Mouse (Mus musculus): ENCODE results near the gene Naaladl2. TPM values are rescaled to one million over a fixed set of nuclear protein-coding genes. Genes with fewer than 3 reads are reported as not detected.

Naaladl2 gene
- 2.9 and 3.6 TPM in 2 replicates for polyA plus RNA-seq (2015; fragmentation: Nextera tagmentation; extraction: Ambion mirVana)

DNA sequence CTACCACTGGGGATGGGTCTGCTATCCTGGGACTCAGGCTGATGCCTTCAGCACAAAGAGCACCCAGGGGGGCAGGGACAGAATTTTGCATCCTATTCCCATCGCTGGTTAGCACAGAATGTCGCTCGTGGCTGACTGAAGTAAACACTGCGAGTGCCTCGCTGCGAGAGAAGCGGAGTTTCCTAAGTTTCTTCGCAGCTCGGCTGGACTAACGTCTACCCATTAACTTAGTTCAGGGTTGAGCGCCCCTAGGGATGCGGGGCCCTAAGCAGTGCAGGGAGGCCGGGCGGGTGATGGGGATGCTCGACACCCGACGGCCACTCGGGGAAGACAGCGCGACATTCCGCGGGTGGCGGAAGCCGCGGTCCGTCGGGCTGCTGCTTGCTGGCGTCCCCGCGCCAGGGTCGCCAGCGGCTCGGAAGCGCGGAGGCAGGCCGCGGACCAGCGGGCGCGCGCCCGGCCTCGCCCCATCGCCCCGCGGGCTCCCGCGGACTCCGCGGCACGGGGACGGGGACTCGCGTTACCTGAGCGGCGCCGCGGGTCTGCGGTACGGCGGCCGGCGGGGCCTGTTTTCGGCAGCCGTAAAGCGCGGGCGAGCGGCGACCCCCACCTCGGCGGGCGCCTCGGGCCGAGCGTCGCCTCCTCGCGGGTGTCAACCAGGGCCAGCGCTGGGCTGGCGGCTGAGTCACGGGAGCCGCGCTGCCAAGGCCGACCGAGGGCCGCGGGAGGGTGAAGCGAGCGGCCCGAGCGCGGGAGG, at the start of gene Naaladl2:
Gene Naaladl2 (minus strand): TSS at position 707 of the 757 bp plus-strand sequence.
- H3K27ac ChIP-seq (replicated peaks): peak within 1 kb of the TSS; percentile 95
- peak within 1 kb of the TSS; percentile 50 for H3K9ac ChIP-seq
- no peaks in the 10 kb centered on the region for H3K27me3 ChIP-seq
- H3K9me3 ChIP-seq (replicated peaks): no peaks in the 10 kb centered on the region
- H3K4me2 ChIP-seq (replicated peaks): peak within 1 kb of the TSS; percentile 66
- peak; percentile 78 for ATAC-seq (ENCODE audit: insufficient number of reproducible peaks, low FRiP score, low TSS enrichment, low read depth)
- H3K36me3 ChIP-seq: no peaks in the 10 kb centered on the region
- peak within 1 kb of the TSS; percentile 57 for H3K4me3 ChIP-seq (replicated peaks)
- 0 out of 2 replicates have a peak, but pooled peaks cover 6% of the 10 kb centered on the region for H3K4me1 ChIP-seq
- under 1% methylated on average over 86 of the region's 93 CpGs for WGBS

- no peak overlapping the region for H3K4me2 ChIP-seq (replicated peaks)
- 93% methylated on average over 13 of the region's 13 CpGs for WGBS
- H3K9ac ChIP-seq: no peak overlapping the region
- H3K27ac ChIP-seq (replicated peaks): no peak overlapping the region
- no peak for ATAC-seq (ENCODE audit: insufficient number of reproducible peaks, low FRiP score, low TSS enrichment, low read depth)
- peaks cover 13% of the 10 kb centered on the region for H3K9me3 ChIP-seq (replicated peaks)
- H3K4me1 ChIP-seq: no peaks in the 10 kb centered on the region
- H3K4me3 ChIP-seq (replicated peaks): no peak overlapping the region
- H3K27me3 ChIP-seq: no peaks in the 10 kb centered on the region
- no peaks in the 10 kb centered on the region for H3K36me3 ChIP-seq
These were observed 7.7 kb upstream of the Naaladl2 start for GRCm38 (mm10) chr3:25151721-25152120.

- H3K27ac ChIP-seq (replicated peaks): no peak overlapping the region
- 0 out of 2 replicates have a peak, but pooled peaks cover 6% of the 10 kb centered on the region for H3K4me1 ChIP-seq
- ATAC-seq (ENCODE audit: insufficient number of reproducible peaks, low FRiP score, low TSS enrichment, low read depth): no peak
- H3K9ac ChIP-seq: no peak overlapping the region
- H3K9me3 ChIP-seq (replicated peaks): peaks cover 7% of the 10 kb centered on the region
- no peaks in the 10 kb centered on the region for H3K27me3 ChIP-seq
- no peak overlapping the region for H3K4me3 ChIP-seq (replicated peaks)
- H3K36me3 ChIP-seq: no peaks in the 10 kb centered on the region
- no peak overlapping the region for H3K4me2 ChIP-seq (replicated peaks)
These were observed 3.2 kb upstream of the Naaladl2 start for GRCm38 (mm10) chr3:25147271-25147670.

DNA sequence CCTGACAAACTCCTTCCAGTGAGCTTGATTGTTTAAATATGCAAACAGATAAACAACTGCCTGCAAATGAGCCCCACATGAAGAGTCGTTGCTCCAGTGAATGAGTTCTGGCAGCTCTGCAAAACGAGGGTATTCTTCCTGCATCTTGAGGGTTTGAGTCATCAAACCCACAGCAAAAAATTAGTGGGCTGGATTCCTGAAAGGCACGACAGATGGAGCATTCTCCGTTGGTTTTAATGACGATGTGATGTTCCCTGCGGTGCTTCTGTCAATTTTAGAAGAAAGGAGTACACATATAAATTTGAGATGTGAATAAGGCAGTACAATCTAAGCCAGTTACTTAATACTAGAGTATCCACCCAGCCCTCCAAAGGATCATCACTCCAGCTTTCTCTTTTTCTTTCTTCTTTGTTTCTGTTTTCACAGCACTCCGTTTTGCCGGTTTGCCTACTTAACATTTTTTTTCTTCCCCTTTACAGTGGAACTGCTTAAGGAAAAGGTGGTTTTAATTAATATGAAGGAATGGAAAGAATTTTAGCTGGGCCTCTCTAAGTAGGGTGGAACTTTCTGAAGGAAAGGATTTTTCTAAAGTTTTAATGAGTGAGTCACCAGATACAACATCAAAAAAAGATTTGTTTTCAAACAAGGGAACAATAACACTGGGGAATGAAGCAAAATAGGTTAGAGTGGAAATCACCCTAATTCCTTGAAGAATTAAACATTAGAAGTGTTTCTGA, 1.1 kb upstream of the Naaladl2 start:
- ATAC-seq (ENCODE audit: insufficient number of reproducible peaks, low FRiP score, low TSS enrichment, low read depth): no peak
- H3K27ac ChIP-seq (replicated peaks): peak overlapping the region; percentile 95
- no peaks in the 10 kb centered on the region for H3K9me3 ChIP-seq (replicated peaks)
- H3K4me1 ChIP-seq: 0 out of 2 replicates have a peak, but pooled peaks cover 6% of the 10 kb centered on the region
- peak overlapping the region; percentile 66 for H3K4me2 ChIP-seq (replicated peaks)
- H3K27me3 ChIP-seq: no peaks in the 10 kb centered on the region
- H3K9ac ChIP-seq: no peak overlapping the region
- no peaks in the 10 kb centered on the region for H3K36me3 ChIP-seq
- peak overlapping the region; percentile 57 for H3K4me3 ChIP-seq (replicated peaks)
- WGBS: 4% methylated on average over 8 of the region's 8 CpGs

GRCm38 (mm10) chr3:25143111-25143510, 950 bp downstream of the Naaladl2 start:
- WGBS: 40% methylated on average over 6 of the region's 6 CpGs
- H3K27ac ChIP-seq (replicated peaks): peak overlapping the region; percentile 95
- H3K9ac ChIP-seq: peak overlapping the region; percentile 50
- H3K9me3 ChIP-seq (replicated peaks): no peaks in the 10 kb centered on the region
- 0 out of 2 replicates have a peak, but pooled peaks cover 6% of the 10 kb centered on the region for H3K4me1 ChIP-seq
- no peak for ATAC-seq (ENCODE audit: insufficient number of reproducible peaks, low FRiP score, low TSS enrichment, low read depth)
- peak overlapping the region; percentile 66 for H3K4me2 ChIP-seq (replicated peaks)
- H3K36me3 ChIP-seq: no peaks in the 10 kb centered on the region
- H3K4me3 ChIP-seq (replicated peaks): peak overlapping the region; percentile 57
- H3K27me3 ChIP-seq: no peaks in the 10 kb centered on the region

DNA sequence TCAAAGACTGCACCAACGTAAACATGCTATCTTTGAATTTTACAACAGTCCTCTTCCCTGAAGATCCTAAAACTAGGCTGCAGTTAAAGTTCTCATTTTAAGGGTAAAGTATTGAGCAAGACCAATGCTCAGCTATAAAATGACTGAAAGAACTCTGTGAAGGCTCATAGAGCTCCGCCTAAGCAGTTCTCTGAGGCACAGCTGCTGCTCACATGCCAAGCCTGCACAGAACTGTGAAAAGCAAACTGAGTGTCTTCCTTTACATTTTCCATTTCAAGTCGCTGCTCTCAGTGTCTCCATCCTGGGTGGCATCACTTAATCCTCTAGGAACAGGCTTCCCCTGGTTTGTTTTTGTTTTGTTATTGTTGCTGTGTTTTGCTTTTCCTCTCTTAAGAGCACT, 12.2 kb downstream of the Naaladl2 start:
- Histone ChIP-seq H3K9me3 (replicated peaks) (no peaks in the 10 kb centered on the region), H3K36me3 (no peaks in the 10 kb centered on the region), H3K4me2 (replicated peaks) (no peak overlapping the region), H3K4me1 (no peaks in the 10 kb centered on the region), H3K9ac (no peak overlapping the region), H3K4me3 (replicated peaks) (no peak overlapping the region), H3K27me3 (no peaks in the 10 kb centered on the region), H3K27ac (replicated peaks) (peak overlapping the region; percentile 44)
- ATAC-seq (ENCODE audit: insufficient number of reproducible peaks, low FRiP score, low TSS enrichment, low read depth): no peak
- WGBS: 20% methylated on average over 3 of the region's 3 CpGs

- no peak overlapping the region for H3K4me3 ChIP-seq (replicated peaks)
- no peaks in the 10 kb centered on the region for H3K9me3 ChIP-seq (replicated peaks)
- no peaks in the 10 kb centered on the region for H3K27me3 ChIP-seq
- no peaks in the 10 kb centered on the region for H3K36me3 ChIP-seq
- H3K27ac ChIP-seq (replicated peaks): no peak overlapping the region
- no peak for ATAC-seq (ENCODE audit: insufficient number of reproducible peaks, low FRiP score, low TSS enrichment, low read depth)
- H3K4me1 ChIP-seq: no peaks in the 10 kb centered on the region
- H3K9ac ChIP-seq: no peak overlapping the region
- no peak overlapping the region for H3K4me2 ChIP-seq (replicated peaks)
- 22% methylated on average over 4 of the region's 4 CpGs for WGBS
These were observed 16.2 kb downstream of the Naaladl2 start for GRCm38 (mm10) chr3:25127864-25128263.

DNA sequence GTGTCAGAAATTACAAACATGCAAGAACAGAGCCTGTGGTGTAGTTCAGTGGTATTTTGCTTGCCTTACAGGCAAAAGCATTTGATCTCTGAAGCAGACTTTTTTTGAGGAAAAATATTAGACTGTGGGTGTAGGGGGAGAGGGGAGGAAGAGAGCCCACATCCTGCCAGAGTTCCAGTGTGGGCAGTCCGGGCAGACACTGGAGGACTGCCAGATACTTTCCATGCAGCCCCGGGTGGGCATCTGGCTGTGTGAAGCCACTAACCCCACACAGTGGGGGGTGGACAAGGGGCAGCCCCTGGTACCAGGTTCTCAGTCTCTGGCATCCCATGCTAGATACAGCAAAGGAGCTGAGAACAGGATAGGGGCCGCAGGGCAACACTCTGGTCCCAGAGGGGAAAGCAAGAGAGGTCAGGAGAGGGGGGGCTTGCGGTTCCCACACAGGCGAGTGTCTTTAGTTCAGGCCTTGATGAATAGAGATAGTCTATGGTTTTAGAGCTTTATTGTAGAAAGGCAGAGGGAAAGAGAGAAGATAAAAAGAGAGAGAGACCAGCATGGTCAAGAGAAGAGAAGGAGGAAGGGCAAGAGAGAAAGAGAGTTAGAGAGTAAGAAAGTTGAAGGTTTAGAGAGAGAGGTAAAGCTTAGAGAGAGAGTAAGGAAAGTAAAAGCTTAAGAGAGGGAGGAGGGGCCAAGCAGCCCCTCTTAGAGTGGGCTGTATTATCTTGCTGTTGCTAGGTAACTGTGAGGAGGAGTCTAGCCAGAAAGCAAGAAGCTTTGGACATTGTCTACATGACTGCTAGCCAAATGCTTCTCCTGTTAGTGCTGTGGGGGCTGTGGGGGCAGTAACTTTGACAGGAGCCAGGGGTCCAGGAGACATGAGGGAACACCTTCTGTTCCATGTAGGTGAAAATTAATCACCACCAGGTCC, 18.9 kb downstream of the Naaladl2 start:
- H3K9me3 ChIP-seq (replicated peaks): no peaks in the 10 kb centered on the region
- no peak; the same call in 1 of the 2 replicates for ATAC-seq (ENCODE audit: insufficient number of reproducible peaks, low FRiP score, low TSS enrichment, low read depth)
- no peak overlapping the region for H3K4me2 ChIP-seq (replicated peaks)
- H3K4me3 ChIP-seq (replicated peaks): no peak overlapping the region
- no peaks in the 10 kb centered on the region for H3K36me3 ChIP-seq
- no peak overlapping the region for H3K9ac ChIP-seq
- 25% methylated on average over 5 of the region's 5 CpGs for WGBS
- no peaks in the 10 kb centered on the region for H3K4me1 ChIP-seq
- H3K27ac ChIP-seq (replicated peaks): no peak overlapping the region
- H3K27me3 ChIP-seq: no peaks in the 10 kb centered on the region

- Histone ChIP-seq H3K4me3 (replicated peaks) (no peak overlapping the region), H3K27ac (replicated peaks) (no peak overlapping the region), H3K4me2 (replicated peaks) (no peak overlapping the region), H3K36me3 (no peaks in the 10 kb centered on the region), H3K4me1 (peaks cover 2% of the 10 kb centered on the region; the same call in 1 of the 2 replicates), H3K9ac (no peak overlapping the region), H3K9me3 (replicated peaks) (no peaks in the 10 kb centered on the region), H3K27me3 (no peaks in the 10 kb centered on the region)
- ATAC-seq (ENCODE audit: insufficient number of reproducible peaks, low FRiP score, low TSS enrichment, low read depth): no peak
- WGBS: 87% methylated on average over 4 of the region's 4 CpGs
These were observed 31.0 kb downstream of the Naaladl2 start for GRCm38 (mm10) chr3:25113107-25113506.

GRCm38 (mm10) chr3:25108997-25109396, 35.1 kb downstream of the Naaladl2 start:
- no peaks in the 10 kb centered on the region for H3K9me3 ChIP-seq (replicated peaks)
- H3K4me2 ChIP-seq (replicated peaks): no peak overlapping the region
- H3K9ac ChIP-seq: no peak overlapping the region
- no peaks in the 10 kb centered on the region for H3K36me3 ChIP-seq
- no peaks in the 10 kb centered on the region for H3K27me3 ChIP-seq
- H3K4me1 ChIP-seq: peaks cover 2% of the 10 kb centered on the region; the same call in 1 of the 2 replicates
- no peak overlapping the region for H3K27ac ChIP-seq (replicated peaks)
- 33% methylated on average over 3 of the region's 3 CpGs for WGBS
- peak; percentile 73; the same call in 1 of the 2 replicates for ATAC-seq (ENCODE audit: insufficient number of reproducible peaks, low FRiP score, low TSS enrichment, low read depth)
- H3K4me3 ChIP-seq (replicated peaks): no peak overlapping the region

GRCm38 (mm10) chr3:25092986-25093385, 51.1 kb downstream of the Naaladl2 start:
- no peaks in the 10 kb centered on the region for H3K4me1 ChIP-seq

More at GRCm38 (mm10) chr3:25092986-25093385, 51.1 kb downstream of the Naaladl2 start:
- H3K36me3 ChIP-seq: no peaks in the 10 kb centered on the region
- no peaks in the 10 kb centered on the region for H3K27me3 ChIP-seq
- no peak overlapping the region for H3K4me2 ChIP-seq (replicated peaks)
- H3K27ac ChIP-seq (replicated peaks): no peak overlapping the region
- ATAC-seq (ENCODE audit: insufficient number of reproducible peaks, low FRiP score, low TSS enrichment, low read depth): no peak
- H3K9ac ChIP-seq: no peak overlapping the region
- no peak overlapping the region for H3K4me3 ChIP-seq (replicated peaks)
- no peaks in the 10 kb centered on the region for H3K9me3 ChIP-seq (replicated peaks)
- WGBS: 84% methylated on average over 2 of the region's 2 CpGs

Data from embryonic facial prominence, embryonic 15.5 days (tissue).